8 mouse cellular contexts compared by ENCODE assay signal in genomic region chr12:65258212-65259138, GRCm38 (mm10). TPM values are rescaled to one million over a fixed set of nuclear protein-coding genes. Genes with fewer than 3 reads are reported as not detected.
DNase-seq lines count a peak whose midpoint lies in the region; ATAC-seq lines count a peak whose summit lies in the region.

No protein-coding gene starts in this region.

- peak; percentile 66 for DNase-seq in R1 (ENCODE audit: low read depth, low spot score)
- DNase-seq in thymus, postnatal 0 days (ENCODE audit: low spot score): peak; percentile 58
- DNase-seq in layer of hippocampus, adult 9-11 months: no peak
- no peak for DNase-seq in cerebellum, postnatal 4 days (ENCODE audit: low spot score in 2 of 2)

- H3K4me2 ChIP-seq in intestine, embryonic 16.5 days (ENCODE audit: low read depth, low read length): peak overlapping the region; percentile 40
- H3K4me2 ChIP-seq in lung, embryonic 16.5 days (ENCODE audit: low read depth, low read length): peak overlapping the region; percentile 52

- no peaks in the 10 kb centered on the region for H3K9me3 ChIP-seq in intestine, embryonic 16.5 days (ENCODE audit: control insufficient read depth, low read length)
- no peaks in the 10 kb centered on the region for H3K9me3 ChIP-seq in lung, embryonic 16.5 days (ENCODE audit: control insufficient read depth, low read length)

- H3K36me3 ChIP-seq in intestine, embryonic 16.5 days (ENCODE audit: control insufficient read depth, insufficient read depth, low read length): no peaks in the 10 kb centered on the region
- no peaks in the 10 kb centered on the region for H3K36me3 ChIP-seq in lung, embryonic 16.5 days (ENCODE audit: control insufficient read depth, insufficient read depth, low read length)

- H3K4me3 ChIP-seq in intestine, embryonic 16.5 days (ENCODE audit: low read length): 0 out of 2 replicates have a peak overlapping the region, but pooled peaks have one; percentile 18
- peak overlapping the region; percentile 25 for H3K4me3 ChIP-seq in lung, embryonic 16.5 days (ENCODE audit: low read length)

- no peaks in the 10 kb centered on the region for H3K27me3 ChIP-seq in intestine, embryonic 16.5 days (replicated peaks; ENCODE audit: control insufficient read depth, insufficient read depth, low read length)
- no peaks in the 10 kb centered on the region for H3K27me3 ChIP-seq in lung, embryonic 16.5 days (ENCODE audit: control insufficient read depth, insufficient read depth, low read depth, low read length)

- no peak overlapping the region for H3K27ac ChIP-seq in intestine, embryonic 16.5 days (ENCODE audit: low read length)
- no peak overlapping the region for H3K27ac ChIP-seq in lung, embryonic 16.5 days (ENCODE audit: low read length)

- no peaks in the 10 kb centered on the region for H3K4me1 ChIP-seq in intestine, embryonic 16.5 days (ENCODE audit: control insufficient read depth, insufficient read depth, low read length)
- H3K4me1 ChIP-seq in lung, embryonic 16.5 days (replicated peaks; ENCODE audit: control insufficient read depth, insufficient read depth, low read length): no peaks in the 10 kb centered on the region

- peak; percentile 84 for ATAC-seq in CD4-positive, CD25-positive, alpha-beta regulatory T cell, adult 4 months
- ATAC-seq in granulocyte monocyte progenitor cell, adult 5-6 weeks (replicated peaks; ENCODE audit: poor library complexity, severe bottlenecking): peak; percentile 66; the same call in 1 of the 2 replicates
- ATAC-seq in intestine, embryonic 16.5 days: peak; percentile 84
- ATAC-seq in lung, embryonic 16.5 days (ENCODE audit: low read depth): 0 out of 2 replicates have a peak, but pooled peaks have one; percentile 64

- no peak overlapping the region for H3K9ac ChIP-seq in intestine, embryonic 16.5 days (ENCODE audit: low read depth, low read length)
- H3K9ac ChIP-seq in lung, embryonic 16.5 days (ENCODE audit: low read length): no peak overlapping the region

- WGBS in intestine, embryonic 16.5 days: 49% methylated on average over 19 of the region's 19 CpGs
- WGBS in lung, embryonic 16.5 days: 20% methylated on average over 19 of the region's 19 CpGs

RNA-seq across cellular contexts. Expression of gene Wdr20rt, which starts 33.2 kb away (rescaled TPM):
- polyA plus RNA-seq in CD4-positive, CD25-positive, alpha-beta regulatory T cell, adult 4 months (2017; shearing (Covaris generic)): not detected
- not detected in 2 replicates for total RNA-seq in granulocyte monocyte progenitor cell, adult 5-6 weeks (2014; fragmentation: Nextera tagmentation)
- not detected in 2 replicates for total RNA-seq in granulocyte monocyte progenitor cell, adult 5-6 weeks (2017)
- not detected in 2 replicates for polyA plus RNA-seq in intestine, embryonic 16.5 days (2015; fragmentation: Nextera tagmentation; extraction: Ambion mirVana)
- polyA plus RNA-seq in lung, embryonic 16.5 days (2015; fragmentation: Nextera tagmentation; extraction: Ambion mirVana): not detected in 2 replicates
- polyA plus RNA-seq in thymus, postnatal 0 days (2015; fragmentation: Nextera tagmentation; extraction: Ambion mirVana): not detected in 2 replicates

Comparison
In these comparisons a context has a peak if more than half of its experiments do, and no peak if none do; other contexts are left out.
1. DNase-seq: peak in R1 (single experiment) and thymus, postnatal 0 days (single experiment); none in layer of hippocampus, adult 9-11 months (single experiment) and cerebellum, postnatal 4 days (0 of 2).
2. Peak in every context shown above with its lines, with median percentiles within 50 percentile points of each other: ATAC-seq.